Mouse (Mus musculus): ENCODE measurements around the gene Tlr11. TPM values are rescaled to one million over a fixed set of nuclear protein-coding genes. Genes with fewer than 3 reads are reported as not detected.

Tlr11 gene
- polyA plus RNA-seq, 1 experiment: not detected

- Histone ChIP-seq H3K79me3 (ENCODE audit: low read depth) (no peaks in the 10 kb centered on the region), H3K4me3 (ENCODE audit: insufficient read depth, poor library complexity, severe bottlenecking) (no peak overlapping the region), H3K36me3 (ENCODE audit: control insufficient read depth, insufficient read depth) (no peaks in the 10 kb centered on the region), H3K27me3 (ENCODE audit: control insufficient read depth, insufficient read depth, insufficient read length) (no peaks in the 10 kb centered on the region), H3ac (ENCODE audit: control insufficient read depth, insufficient read length, low read depth) (no peak overlapping the region), H3K79me2 (ENCODE audit: control insufficient read depth, insufficient read depth) (no peaks in the 10 kb centered on the region)
- no peak for TF ChIP-seq MAX (IDR thresholded peaks at IDR 0.05)
- TF ChIP-seq CTCF (IDR thresholded peaks at IDR 0.05; ENCODE audit: control insufficient read depth, insufficient read depth, insufficient read length): no peak
- TF ChIP-seq FOSL1 (IDR thresholded peaks at IDR 0.05; ENCODE audit: insufficient read depth, low read length, poor library complexity, severe bottlenecking): no peak
- no peak for TF ChIP-seq CEBPB (IDR thresholded peaks at IDR 0.05; ENCODE audit: low read depth)
- TF ChIP-seq MYOG (IDR thresholded peaks at IDR 0.05; ENCODE audit: control insufficient read depth, extremely low read depth, insufficient read length): no peak
- no peak for TF ChIP-seq USF1 (IDR thresholded peaks at IDR 0.05; ENCODE audit: low read depth)
- no peak for TF ChIP-seq MYOD1 (IDR thresholded peaks at IDR 0.05; ENCODE audit: control insufficient read depth, insufficient read length, low read depth)
Observed at GRCm38 (mm10) chr14:50363561-50363960, 5.8 kb downstream of the Tlr11 start.

GRCm38 (mm10) chr14:50380863-50381262 is 23.1 kb downstream of the Tlr11 start, which contains the start of gene Olfr736:
Gene Olfr736, plus strand, starts transcription at chr14:50381163.
- TF ChIP-seq CTCF (IDR thresholded peaks at IDR 0.05; ENCODE audit: control insufficient read depth, insufficient read depth, insufficient read length): no peak
- no peak for TF ChIP-seq MAX (IDR thresholded peaks at IDR 0.05)
- TF ChIP-seq FOSL1 (IDR thresholded peaks at IDR 0.05; ENCODE audit: insufficient read depth, low read length, poor library complexity, severe bottlenecking): no peak
- no peak for TF ChIP-seq MYOD1 (IDR thresholded peaks at IDR 0.05; ENCODE audit: control insufficient read depth, insufficient read length, low read depth)
- no peaks in the 10 kb centered on the region for H3K27me3 ChIP-seq (ENCODE audit: control insufficient read depth, insufficient read depth, insufficient read length)
- no peaks in the 10 kb centered on the region for H3K36me3 ChIP-seq (ENCODE audit: control insufficient read depth, insufficient read depth)

GRCm38 (mm10) chr14:50407268-50407667 is 49.6 kb downstream of the Tlr11 start, which contains the start of gene Olfr738:
Gene Olfr738, plus strand, starts transcription at chr14:50407568.
- Histone ChIP-seq H3K79me3 (ENCODE audit: low read depth) (no peaks in the 10 kb centered on the region), H3K4me3 (ENCODE audit: insufficient read depth, poor library complexity, severe bottlenecking) (no peak within 1 kb of the TSS), H3ac (ENCODE audit: control insufficient read depth, insufficient read length, low read depth) (no peak within 1 kb of the TSS), H3K27me3 (ENCODE audit: control insufficient read depth, insufficient read depth, insufficient read length) (no peaks in the 10 kb centered on the region), H3K36me3 (ENCODE audit: control insufficient read depth, insufficient read depth) (no peaks in the 10 kb centered on the region), H3K79me2 (ENCODE audit: control insufficient read depth, insufficient read depth) (no peaks in the 10 kb centered on the region)
- no peak for TF ChIP-seq CEBPB (IDR thresholded peaks at IDR 0.05; ENCODE audit: low read depth)
- TF ChIP-seq FOSL1 (IDR thresholded peaks at IDR 0.05; ENCODE audit: insufficient read depth, low read length, poor library complexity, severe bottlenecking): no peak
- TF ChIP-seq USF1 (IDR thresholded peaks at IDR 0.05; ENCODE audit: low read depth): no peak
- TF ChIP-seq CTCF (IDR thresholded peaks at IDR 0.05; ENCODE audit: control insufficient read depth, insufficient read depth, insufficient read length): no peak
- no peak for TF ChIP-seq MYOG (IDR thresholded peaks at IDR 0.05; ENCODE audit: control insufficient read depth, extremely low read depth, insufficient read length)
- TF ChIP-seq MAX (IDR thresholded peaks at IDR 0.05): no peak
- TF ChIP-seq MYOD1 (IDR thresholded peaks at IDR 0.05; ENCODE audit: control insufficient read depth, insufficient read length, low read depth): no peak

More at GRCm38 (mm10) chr14:50380863-50381262, 23.1 kb downstream of the Tlr11 start, which contains the start of gene Olfr736:
- H3K79me2 ChIP-seq (ENCODE audit: control insufficient read depth, insufficient read depth): no peaks in the 10 kb centered on the region
- no peaks in the 10 kb centered on the region for H3K79me3 ChIP-seq (ENCODE audit: low read depth)
- no peak within 1 kb of the TSS for H3ac ChIP-seq (ENCODE audit: control insufficient read depth, insufficient read length, low read depth)
- H3K4me3 ChIP-seq (ENCODE audit: insufficient read depth, poor library complexity, severe bottlenecking): no peak within 1 kb of the TSS

Other genes starting within 250 kb of the Tlr11 start
- gene Olfr727, start 234.7 kb upstream of the Tlr11 start, polyA plus RNA-seq (2012; fragmentation: generic; extraction: Trizol): not detected
- not detected for gene Olfr728, start 215.2 kb upstream of the Tlr11 start, polyA plus RNA-seq (2012; fragmentation: generic; extraction: Trizol)
- not detected for gene Olfr729, start 205.0 kb upstream of the Tlr11 start, polyA plus RNA-seq (2012; fragmentation: generic; extraction: Trizol)
- not detected for gene Olfr730, start 169.7 kb upstream of the Tlr11 start, polyA plus RNA-seq (2012; fragmentation: generic; extraction: Trizol)
- gene Olfr731, start 116.0 kb upstream of the Tlr11 start, polyA plus RNA-seq (2012; fragmentation: generic; extraction: Trizol): not detected
- not detected for gene Olfr732, start 73.7 kb upstream of the Tlr11 start, polyA plus RNA-seq (2012; fragmentation: generic; extraction: Trizol)
- gene Olfr733, start 56.4 kb upstream of the Tlr11 start, polyA plus RNA-seq (2012; fragmentation: generic; extraction: Trizol): not detected
- not detected for gene Olfr734, start 31.2 kb upstream of the Tlr11 start, polyA plus RNA-seq (2012; fragmentation: generic; extraction: Trizol)
- gene Olfr735, start 9.0 kb upstream of the Tlr11 start, polyA plus RNA-seq (2012; fragmentation: generic; extraction: Trizol): not detected
- gene Olfr736, start 23.2 kb downstream of the Tlr11 start, polyA plus RNA-seq (2012; fragmentation: generic; extraction: Trizol): not detected
- gene Olfr738, start 49.7 kb downstream of the Tlr11 start, polyA plus RNA-seq (2012; fragmentation: generic; extraction: Trizol): not detected
- not detected for gene Olfr739, start 60.7 kb downstream of the Tlr11 start, polyA plus RNA-seq (2012; fragmentation: generic; extraction: Trizol)
- not detected for gene Olfr740, start 87.6 kb downstream of the Tlr11 start, polyA plus RNA-seq (2012; fragmentation: generic; extraction: Trizol)
- gene Olfr741, start 114.8 kb downstream of the Tlr11 start, polyA plus RNA-seq (2012; fragmentation: generic; extraction: Trizol): not detected
- not detected for gene Olfr742, start 145.7 kb downstream of the Tlr11 start, polyA plus RNA-seq (2012; fragmentation: generic; extraction: Trizol)
- gene Olfr743, start 163.9 kb downstream of the Tlr11 start, polyA plus RNA-seq (2012; fragmentation: generic; extraction: Trizol): not detected